Mouse (Mus musculus): ENCODE measurements at regions not wholly inside any gene's neighbourhood (a gene's known extent, or its start where the extent isn't known, plus 50 kb on each side); places are given as distances from the start of the nearest gene placed in this dataset.

DNA sequence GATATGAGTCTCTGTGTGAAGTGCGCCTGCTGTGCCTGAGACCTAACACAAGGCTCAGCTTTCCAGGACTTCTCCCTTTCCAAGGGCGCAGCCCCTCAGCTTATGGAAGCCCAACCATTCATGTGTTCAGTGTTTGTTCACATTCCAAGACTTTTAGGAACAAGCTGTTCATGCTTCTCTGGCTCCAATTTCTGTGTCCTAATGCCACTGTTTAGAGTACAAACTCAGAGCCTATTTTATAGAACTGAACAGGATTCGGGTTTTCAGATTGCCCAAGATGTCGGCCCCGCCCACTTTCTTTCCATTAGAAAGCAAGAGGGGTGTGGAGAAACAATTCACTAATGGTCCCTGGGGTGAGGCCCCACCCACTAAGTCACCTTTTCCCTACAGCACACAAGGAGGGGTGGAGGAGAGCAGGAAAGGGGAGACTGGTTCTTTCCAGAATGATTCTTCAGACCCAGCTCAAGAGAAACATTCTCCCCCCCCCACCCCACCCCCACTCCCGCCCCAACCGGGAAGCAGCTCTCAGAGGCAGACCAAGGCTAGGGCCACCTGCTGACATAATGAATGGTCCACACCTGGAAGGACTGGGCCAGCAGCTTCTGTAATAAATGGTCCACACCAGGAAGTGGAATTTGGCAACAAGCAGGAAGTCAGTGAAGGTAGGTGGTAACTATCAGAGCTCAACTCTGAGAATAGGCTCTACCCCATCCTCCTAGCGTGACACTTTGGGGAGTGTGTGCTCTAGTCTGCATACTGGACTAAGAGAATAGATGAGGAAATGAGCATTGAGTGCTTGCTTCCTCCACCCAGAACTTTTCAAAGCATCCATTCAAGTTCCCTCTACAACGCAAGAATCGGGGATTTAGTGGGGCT lies 120.2 kb upstream of the Zfp648 start:
- WGBS, result 49% methylated on average over 10 of the region's 10 CpGs
- ATAC-seq, result peak; percentile 91
- TF ChIP-seq EP300 (IDR thresholded peaks at IDR 0.05), result peak; percentile 93
- no peak for TF ChIP-seq CTCF (IDR thresholded peaks at IDR 0.05)
- Histone ChIP-seq H3K4me2 (replicated peaks; ENCODE audit: low read depth, low read length) (no peak overlapping the region), H3K4me1 (ENCODE audit: insufficient read depth, low read depth, low read length) (peaks cover 2% of the 10 kb centered on the region), H3K9me3 (ENCODE audit: low read length) (no peaks in the 10 kb centered on the region), H3K27ac (ENCODE audit: low read length) (peak overlapping the region; percentile 69), H3K27me3 (replicated peaks; ENCODE audit: insufficient read depth, low read length) (no peaks in the 10 kb centered on the region), H3K4me3 (ENCODE audit: low read depth, low read length) (no peak overlapping the region), H3K9ac (replicated peaks; ENCODE audit: low read depth) (no peak overlapping the region), H3K36me3 (ENCODE audit: insufficient read depth, low read length) (no peaks in the 10 kb centered on the region)
- peak; percentile 93 for DNase-seq (ENCODE audit: low spot score)

DNA sequence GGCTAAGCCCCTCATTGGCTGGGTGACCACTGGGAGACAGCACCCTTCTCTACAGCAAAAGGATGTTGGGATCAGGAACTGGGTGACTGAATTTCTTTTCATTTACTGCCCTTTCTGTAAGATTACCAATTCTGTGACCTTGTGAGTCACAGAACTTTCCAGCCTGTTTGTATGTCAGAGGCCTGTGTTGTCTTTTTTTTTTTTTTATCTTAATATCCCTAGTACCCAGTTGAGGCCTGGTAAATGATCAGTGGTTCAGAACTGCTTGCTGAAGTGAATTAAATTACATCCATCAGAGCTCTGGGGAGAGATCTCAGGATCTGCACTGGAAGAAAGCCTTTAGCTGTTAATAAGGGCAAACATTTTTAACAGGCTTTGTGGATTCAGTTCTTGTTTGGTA lies 114.8 kb upstream of the Zfp648 start:
- Histone ChIP-seq H3K27ac (ENCODE audit: low read length) (no peak overlapping the region), H3K9ac (replicated peaks; ENCODE audit: low read depth) (no peak overlapping the region), H3K36me3 (ENCODE audit: insufficient read depth, low read length) (no peaks in the 10 kb centered on the region), H3K27me3 (replicated peaks; ENCODE audit: insufficient read depth, low read length) (no peaks in the 10 kb centered on the region), H3K4me2 (replicated peaks; ENCODE audit: low read depth, low read length) (no peak overlapping the region), H3K4me3 (ENCODE audit: low read depth, low read length) (no peak overlapping the region), H3K9me3 (ENCODE audit: low read length) (no peaks in the 10 kb centered on the region), H3K4me1 (ENCODE audit: insufficient read depth, low read depth, low read length) (no peaks in the 10 kb centered on the region)
- DNase-seq (ENCODE audit: low spot score) (no peak), ATAC-seq (no peak)
- TF ChIP-seq EP300 (IDR thresholded peaks at IDR 0.05) (no peak), CTCF (IDR thresholded peaks at IDR 0.05) (no peak)

GRCm38 (mm10) chr1:154089815-154090214 lies 111.2 kb upstream of the Zfp648 start:
- ATAC-seq (no peak), DNase-seq (ENCODE audit: low spot score) (no peak)
- Histone ChIP-seq H3K27me3 (replicated peaks; ENCODE audit: insufficient read depth, low read length) (no peaks in the 10 kb centered on the region), H3K9me3 (ENCODE audit: low read length) (no peaks in the 10 kb centered on the region), H3K4me1 (ENCODE audit: insufficient read depth, low read depth, low read length) (no peaks in the 10 kb centered on the region), H3K4me2 (replicated peaks; ENCODE audit: low read depth, low read length) (no peak overlapping the region), H3K27ac (ENCODE audit: low read length) (no peak overlapping the region), H3K36me3 (ENCODE audit: insufficient read depth, low read length) (no peaks in the 10 kb centered on the region), H3K4me3 (ENCODE audit: low read depth, low read length) (no peak overlapping the region), H3K9ac (replicated peaks; ENCODE audit: low read depth) (no peak overlapping the region)
- TF ChIP-seq CTCF (IDR thresholded peaks at IDR 0.05), result no peak
- no peak for TF ChIP-seq EP300 (IDR thresholded peaks at IDR 0.05)
- WGBS, result 64% methylated on average over 3 of the region's 3 CpGs

DNA sequence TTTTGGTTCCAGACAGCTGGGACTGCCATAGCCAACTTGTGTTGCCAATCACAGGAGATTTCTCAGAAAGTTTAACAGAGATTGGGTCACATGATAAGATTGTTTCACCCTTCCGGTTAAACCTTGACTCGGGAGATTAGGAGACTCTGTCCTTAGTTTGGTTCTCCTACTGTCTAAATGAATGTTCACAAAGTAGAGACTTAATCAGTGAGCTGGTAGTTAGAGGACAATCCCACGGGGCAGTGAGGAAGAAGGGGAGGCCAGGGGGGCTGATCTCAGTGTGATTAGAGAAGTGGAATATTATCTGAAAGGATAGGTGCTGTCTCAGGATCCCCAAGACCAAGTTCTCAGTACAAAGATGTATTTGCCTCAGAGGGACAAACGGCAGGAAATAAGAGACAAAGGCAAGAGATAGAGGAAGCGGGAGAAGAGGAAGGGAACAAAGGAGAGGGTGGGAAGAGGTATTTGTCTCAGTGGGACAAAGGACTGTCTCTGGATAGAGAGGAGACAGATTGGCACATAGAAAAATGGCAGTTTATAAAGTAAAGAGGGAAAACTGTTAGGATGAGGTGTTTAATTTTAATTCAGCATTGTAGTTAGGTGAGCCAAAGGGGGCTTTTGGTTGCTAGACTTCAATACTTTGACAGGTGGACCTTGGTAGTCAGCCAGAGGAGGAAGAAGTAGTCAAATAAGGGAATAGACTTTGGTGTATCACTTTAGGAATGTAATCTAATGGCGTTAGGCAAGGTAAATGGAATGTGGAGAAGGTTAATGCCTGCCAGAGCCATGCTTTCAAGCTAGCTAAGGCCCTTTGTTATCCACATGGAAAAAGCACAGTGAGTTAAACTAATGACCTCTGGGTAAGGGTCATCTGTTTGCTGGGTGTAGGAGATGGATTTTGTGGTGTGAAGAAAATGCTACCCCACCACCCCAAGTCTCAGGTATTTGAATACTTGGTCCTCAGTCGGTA lies 110.2 kb upstream of the Zfp648 start:
- H3K4me3 ChIP-seq (ENCODE audit: low read depth, low read length), result no peak overlapping the region
- H3K27ac ChIP-seq (ENCODE audit: low read length), result no peak overlapping the region
- H3K9me3 ChIP-seq (ENCODE audit: low read length), result no peaks in the 10 kb centered on the region
- TF ChIP-seq CTCF (IDR thresholded peaks at IDR 0.05) (no peak), EP300 (IDR thresholded peaks at IDR 0.05) (no peak)
- H3K9ac ChIP-seq (replicated peaks; ENCODE audit: low read depth), result no peak overlapping the region
- 46% methylated on average over 7 of the region's 7 CpGs for WGBS
- no peak for ATAC-seq
- DNase-seq (ENCODE audit: low spot score), result no peak
- no peak overlapping the region for H3K4me2 ChIP-seq (replicated peaks; ENCODE audit: low read depth, low read length)
- no peaks in the 10 kb centered on the region for H3K4me1 ChIP-seq (ENCODE audit: insufficient read depth, low read depth, low read length)
- no peaks in the 10 kb centered on the region for H3K36me3 ChIP-seq (ENCODE audit: insufficient read depth, low read length)
- no peaks in the 10 kb centered on the region for H3K27me3 ChIP-seq (replicated peaks; ENCODE audit: insufficient read depth, low read length)

- TF ChIP-seq CTCF (IDR thresholded peaks at IDR 0.05) (no peak), EP300 (IDR thresholded peaks at IDR 0.05) (no peak)
- ATAC-seq (no peak), DNase-seq (ENCODE audit: low spot score) (no peak)
- Histone ChIP-seq H3K4me2 (replicated peaks; ENCODE audit: low read depth, low read length) (no peak overlapping the region), H3K27me3 (replicated peaks; ENCODE audit: insufficient read depth, low read length) (no peaks in the 10 kb centered on the region), H3K4me1 (ENCODE audit: insufficient read depth, low read depth, low read length) (no peaks in the 10 kb centered on the region), H3K27ac (ENCODE audit: low read length) (no peak overlapping the region), H3K36me3 (ENCODE audit: insufficient read depth, low read length) (no peaks in the 10 kb centered on the region), H3K4me3 (ENCODE audit: low read depth, low read length) (no peak overlapping the region), H3K9ac (replicated peaks; ENCODE audit: low read depth) (no peak overlapping the region), H3K9me3 (ENCODE audit: low read length) (no peaks in the 10 kb centered on the region)
- WGBS, result 57% methylated on average over 4 of the region's 4 CpGs
Measured at GRCm38 (mm10) chr1:154093549-154093948, 107.4 kb upstream of the Zfp648 start.

DNA sequence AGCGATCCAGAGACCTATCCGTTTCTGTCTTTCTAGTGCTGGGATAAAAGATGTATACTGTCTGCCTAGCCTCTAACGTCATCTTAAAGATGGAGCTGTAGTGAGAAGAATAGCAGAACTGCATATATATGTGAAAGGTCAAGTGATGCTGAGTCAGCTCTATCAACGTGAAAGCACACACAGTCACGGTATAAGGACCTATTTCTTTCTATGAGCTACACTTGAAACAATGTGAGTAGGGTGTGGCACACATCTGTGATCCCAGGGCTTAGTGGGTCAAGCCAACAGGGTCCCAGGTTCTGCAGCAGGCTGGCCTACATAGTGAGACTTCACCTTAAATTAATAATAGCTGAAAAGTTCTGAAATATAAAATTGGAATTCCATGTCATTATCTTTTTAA lies 106.6 kb upstream of the Zfp648 start:
- Histone ChIP-seq H3K27me3 (replicated peaks; ENCODE audit: insufficient read depth, low read length) (no peaks in the 10 kb centered on the region), H3K9me3 (ENCODE audit: low read length) (no peaks in the 10 kb centered on the region), H3K27ac (ENCODE audit: low read length) (no peak overlapping the region), H3K4me1 (ENCODE audit: insufficient read depth, low read depth, low read length) (no peaks in the 10 kb centered on the region), H3K9ac (replicated peaks; ENCODE audit: low read depth) (no peak overlapping the region), H3K36me3 (ENCODE audit: insufficient read depth, low read length) (no peaks in the 10 kb centered on the region), H3K4me3 (ENCODE audit: low read depth, low read length) (no peak overlapping the region), H3K4me2 (replicated peaks; ENCODE audit: low read depth, low read length) (no peak overlapping the region)
- 55% methylated on average over 5 of the region's 5 CpGs for WGBS
- peak; percentile 23; the same call in 1 of the 2 replicates for ATAC-seq
- peak; percentile 55 for DNase-seq (ENCODE audit: low spot score)
- TF ChIP-seq CTCF (IDR thresholded peaks at IDR 0.05) (no peak), EP300 (IDR thresholded peaks at IDR 0.05) (no peak)

Data from lung, postnatal 0 days (tissue).